Mouse (Mus musculus): ENCODE results near the gene Dusp1.

Dusp1 gene

DNA sequence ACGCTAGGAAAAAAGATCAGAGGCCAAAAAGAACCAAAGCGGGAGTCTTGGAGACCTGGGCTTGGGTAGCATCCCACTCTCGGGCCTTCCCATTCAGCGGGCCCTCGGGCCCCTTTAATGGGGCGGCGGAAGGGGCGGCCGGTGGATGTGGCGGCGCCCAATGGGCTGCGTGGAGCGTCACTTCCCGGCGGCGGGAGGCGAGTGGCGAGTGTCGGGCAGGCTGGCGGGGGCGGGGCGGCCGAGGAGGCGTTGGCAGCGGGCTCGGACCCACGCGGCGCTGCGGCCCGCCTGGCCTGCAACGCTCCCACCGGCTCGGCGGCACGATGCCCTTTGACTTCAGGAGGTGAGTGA, 663 bp downstream of the Dusp1 start, which contains the start of gene Ergic1:
Gene Ergic1 (plus strand): TSS at position 200 of the 351 bp plus-strand sequence.
- WGBS = under 1% methylated on average over 36 of the region's 36 CpGs

DNA sequence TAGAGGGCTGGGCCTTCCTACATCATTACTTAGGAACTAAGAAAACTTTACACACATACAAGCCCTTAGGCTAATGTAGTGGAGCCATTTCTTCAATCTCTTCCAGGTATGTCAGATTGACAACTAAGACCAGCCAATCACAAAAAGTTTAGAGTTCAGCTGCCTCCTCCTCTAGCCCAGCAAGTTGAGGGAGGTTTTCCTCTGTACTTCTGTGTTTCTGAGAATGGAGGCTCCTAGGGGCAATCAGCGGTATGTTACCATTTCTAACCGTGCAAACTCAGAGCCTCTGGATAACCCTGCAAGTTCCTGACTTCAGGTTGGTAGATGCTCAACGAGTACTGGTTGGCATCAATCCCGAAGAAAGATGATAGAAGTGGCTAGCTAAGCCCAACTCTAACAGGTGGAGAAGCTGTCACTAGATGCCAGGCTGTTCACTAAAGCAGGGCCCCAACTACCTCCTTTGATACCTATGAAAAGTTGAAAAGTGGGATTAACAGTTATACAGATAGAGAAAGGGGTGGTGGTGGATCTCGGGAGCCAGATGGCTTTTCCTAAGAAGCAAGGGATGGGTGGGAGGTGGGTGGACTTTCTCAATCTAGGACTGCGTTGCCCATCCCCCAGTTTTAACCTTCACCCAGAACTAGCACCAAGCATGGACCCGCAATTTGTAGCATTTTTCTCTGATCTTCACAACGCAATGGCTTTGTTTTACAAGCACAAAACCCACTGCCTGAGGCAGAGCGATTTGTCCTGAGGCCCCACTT, 1.2 kb downstream of the Dusp1 start:
- 22% methylated on average over 9 of the region's 9 CpGs for WGBS

DNA sequence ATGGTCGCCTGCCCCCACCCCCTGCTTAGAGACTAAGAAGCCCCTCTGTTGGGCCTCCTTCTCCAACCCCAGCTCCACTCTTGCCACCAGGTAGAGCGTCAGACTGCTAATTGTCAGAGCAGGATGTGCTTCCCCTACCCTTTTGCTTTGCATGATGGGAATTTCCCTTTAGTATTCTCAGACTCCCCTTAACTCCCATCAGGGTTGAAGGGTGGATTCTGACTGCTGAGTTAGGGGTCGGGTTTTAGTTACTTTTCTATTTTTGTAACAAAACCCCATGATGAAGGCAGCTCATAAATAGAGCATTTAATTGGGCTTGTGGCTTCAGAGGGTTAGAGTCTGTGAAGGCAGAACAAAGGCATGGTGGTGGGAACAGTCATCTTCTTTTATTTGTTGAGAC, 8.9 kb downstream of the Dusp1 start:
- WGBS = 77% methylated on average over 3 of the region's 3 CpGs

DNA sequence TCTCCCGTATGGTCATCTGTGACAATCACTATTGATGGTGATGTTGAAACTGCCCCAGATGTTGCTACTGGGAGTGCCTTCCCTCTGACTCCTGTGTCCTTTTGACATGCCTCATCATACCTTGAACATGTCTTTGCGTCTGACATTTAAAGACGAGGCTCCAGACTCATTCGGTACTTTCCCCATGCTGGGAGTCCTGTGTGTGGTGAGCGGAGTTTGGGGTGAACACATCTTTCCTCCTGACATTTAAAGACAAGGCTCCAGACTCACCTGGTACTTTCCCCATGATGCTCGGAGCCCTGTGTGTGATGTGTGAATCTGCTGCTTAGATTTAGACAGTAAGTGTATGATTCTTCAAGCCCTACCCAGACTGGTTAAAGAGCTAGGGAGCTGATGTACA, 10.8 kb downstream of the Dusp1 start:
- 93% methylated on average over 6 of the region's 6 CpGs for WGBS

DNA sequence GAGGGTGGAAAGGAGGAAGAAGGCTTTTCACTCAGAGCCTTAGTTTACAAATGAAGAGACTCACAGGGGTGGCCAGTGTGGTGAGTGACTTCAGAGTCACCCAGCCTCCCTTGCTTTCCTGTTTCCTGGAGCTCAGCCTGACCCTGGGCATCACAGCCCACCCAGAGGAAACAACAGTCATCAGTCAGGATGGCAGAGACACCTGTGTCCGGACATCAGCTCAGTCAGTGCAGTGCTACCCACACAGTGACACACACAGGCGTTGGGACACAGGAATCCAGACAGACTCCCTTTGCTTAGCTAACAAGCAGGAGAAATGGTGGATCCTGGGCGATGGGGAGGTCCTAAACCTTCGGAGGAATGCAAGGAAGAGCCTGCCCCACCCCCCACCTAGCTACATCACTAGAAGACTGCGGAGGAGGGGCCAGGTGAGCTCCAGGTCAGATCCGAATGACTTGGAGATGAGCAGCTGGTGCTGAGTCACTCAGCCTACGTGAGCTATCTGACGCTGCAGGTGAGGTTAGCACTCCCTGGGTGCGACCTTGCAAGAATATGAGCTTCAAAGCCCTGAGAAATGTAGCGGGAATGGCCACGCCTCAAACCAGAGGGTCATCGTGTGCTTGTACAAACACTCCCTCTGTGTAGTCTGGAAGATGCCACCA, 12.6 kb downstream of the Dusp1 start:
- WGBS = 32% methylated on average over 12 of the region's 12 CpGs

DNA sequence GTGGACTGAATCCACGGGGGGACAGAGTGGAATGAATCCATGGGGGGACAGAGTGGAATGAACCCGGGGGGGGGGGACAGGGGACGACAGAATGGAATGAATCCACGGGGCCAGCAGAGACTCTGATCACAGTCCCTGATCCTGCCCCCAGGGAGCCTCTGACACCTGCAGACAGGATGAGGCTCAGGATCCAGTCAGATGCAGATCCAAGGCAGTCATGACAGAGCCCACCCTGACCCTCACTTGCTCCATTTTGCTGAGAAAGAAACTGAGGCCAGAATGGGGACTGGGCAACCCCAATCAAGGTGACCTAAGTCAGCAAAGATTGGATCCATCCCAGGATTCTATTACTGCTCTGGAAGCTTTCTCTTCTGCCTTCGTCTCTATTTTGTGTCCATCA, 13.4 kb downstream of the Dusp1 start:
- WGBS = 5% methylated on average over 5 of the region's 5 CpGs

DNA sequence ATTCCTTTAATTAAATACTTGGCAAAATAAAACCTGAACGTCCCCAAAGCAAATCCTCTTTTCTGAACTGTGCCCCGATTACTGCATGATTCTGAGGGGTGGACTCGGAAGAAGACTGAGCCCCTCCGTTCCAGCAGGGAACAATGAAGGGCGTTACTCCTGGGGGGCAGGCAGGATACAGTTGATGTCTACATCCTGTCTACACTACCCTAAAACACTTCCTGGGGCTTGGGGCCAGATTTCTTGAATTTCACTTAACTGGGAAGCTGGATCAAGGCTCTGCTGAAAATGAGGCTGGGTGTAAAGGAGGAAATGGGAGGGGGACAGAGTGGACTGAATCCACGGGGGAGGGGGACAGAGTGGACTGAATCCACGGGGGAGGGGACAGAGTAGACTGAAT, 14.2 kb downstream of the Dusp1 start:
- WGBS = 40% methylated on average over 7 of the region's 7 CpGs

DNA sequence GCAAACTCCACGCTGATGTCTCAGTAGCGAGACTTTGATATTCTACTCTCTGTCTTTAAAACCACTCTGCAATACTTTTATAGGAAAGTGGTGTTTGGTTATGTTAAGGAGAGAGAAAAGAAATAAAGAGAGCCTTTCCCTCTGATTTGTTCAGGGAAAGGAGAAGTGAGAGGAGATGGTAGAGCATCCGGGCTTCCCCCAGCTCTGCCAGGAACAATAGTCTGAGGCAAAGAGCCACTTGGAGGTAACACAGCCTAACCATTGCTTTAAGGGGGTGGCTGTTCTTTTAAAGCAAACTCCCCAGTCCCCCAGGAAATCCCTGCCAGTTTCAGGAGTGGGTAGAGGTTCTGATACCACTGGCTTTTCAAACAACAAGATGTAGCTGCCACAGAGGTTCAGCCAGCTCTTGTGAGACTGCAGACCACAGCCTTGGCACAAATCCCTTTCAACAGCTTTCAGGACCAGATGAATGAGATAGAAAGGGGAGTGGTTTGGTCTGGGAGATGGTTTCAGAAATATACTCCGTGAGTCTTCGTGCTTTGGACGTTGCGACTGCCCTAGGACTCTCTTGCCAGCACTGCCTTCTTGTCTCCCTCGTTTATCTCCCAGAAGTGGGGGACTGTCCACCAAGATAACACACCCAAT, 17.5 kb downstream of the Dusp1 start:
- 55% methylated on average over 8 of the region's 8 CpGs for WGBS

DNA sequence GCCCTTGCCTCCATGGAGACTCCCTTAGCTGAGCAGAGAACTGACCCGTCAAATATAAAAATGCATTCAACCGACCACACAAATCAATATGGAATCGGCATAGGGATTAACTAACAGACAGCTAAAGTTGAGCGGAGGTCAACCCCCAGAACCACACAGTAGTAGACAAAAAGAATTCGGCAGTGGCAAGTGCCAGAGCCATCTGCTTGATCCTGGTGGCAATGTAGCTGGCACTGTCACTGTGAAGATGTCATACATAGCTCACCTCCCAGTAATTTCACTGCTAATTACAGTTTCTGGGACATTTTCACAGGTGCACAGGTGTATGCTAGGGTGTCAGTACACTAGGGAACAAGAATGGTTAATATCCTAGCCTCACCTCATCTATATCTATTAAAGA, 21.8 kb downstream of the Dusp1 start:
- WGBS = 83% methylated on average over 5 of the region's 5 CpGs

DNA sequence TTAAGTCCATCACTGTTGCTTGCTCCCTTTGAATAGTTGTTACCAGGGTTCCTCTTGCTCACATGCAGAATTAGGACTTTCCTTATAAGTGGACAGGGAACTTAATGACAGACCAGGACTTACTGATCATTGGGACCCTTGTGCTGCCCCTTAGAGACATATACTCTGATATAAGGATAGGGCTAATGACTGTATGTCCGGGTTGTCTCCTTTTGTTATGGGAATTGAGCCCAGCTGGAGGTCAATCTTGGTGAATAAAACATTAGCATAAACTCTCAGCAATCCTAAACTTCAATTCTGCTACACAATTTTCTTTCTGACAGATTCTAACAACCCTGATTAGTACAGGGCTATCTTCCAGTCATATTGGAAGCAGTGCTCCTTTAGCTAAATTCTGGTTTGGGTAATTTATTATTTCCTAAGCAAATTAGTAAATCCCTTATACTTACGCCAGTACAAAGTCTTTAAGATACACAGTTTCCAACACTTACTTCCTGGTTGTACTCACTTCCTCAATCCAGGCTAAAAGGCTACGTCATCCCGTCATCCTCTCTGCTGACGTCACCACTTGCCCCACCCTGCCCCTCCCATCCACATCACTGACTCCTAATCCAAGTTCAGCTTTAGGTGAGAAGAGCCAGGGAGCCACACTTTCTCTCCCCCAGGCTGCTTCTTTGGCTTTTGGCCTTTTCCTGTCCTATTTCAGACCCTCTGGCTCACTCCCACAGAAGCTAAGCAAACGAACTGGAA, 24.0 kb downstream of the Dusp1 start:
- 48% methylated on average over 6 of the region's 6 CpGs for WGBS

DNA sequence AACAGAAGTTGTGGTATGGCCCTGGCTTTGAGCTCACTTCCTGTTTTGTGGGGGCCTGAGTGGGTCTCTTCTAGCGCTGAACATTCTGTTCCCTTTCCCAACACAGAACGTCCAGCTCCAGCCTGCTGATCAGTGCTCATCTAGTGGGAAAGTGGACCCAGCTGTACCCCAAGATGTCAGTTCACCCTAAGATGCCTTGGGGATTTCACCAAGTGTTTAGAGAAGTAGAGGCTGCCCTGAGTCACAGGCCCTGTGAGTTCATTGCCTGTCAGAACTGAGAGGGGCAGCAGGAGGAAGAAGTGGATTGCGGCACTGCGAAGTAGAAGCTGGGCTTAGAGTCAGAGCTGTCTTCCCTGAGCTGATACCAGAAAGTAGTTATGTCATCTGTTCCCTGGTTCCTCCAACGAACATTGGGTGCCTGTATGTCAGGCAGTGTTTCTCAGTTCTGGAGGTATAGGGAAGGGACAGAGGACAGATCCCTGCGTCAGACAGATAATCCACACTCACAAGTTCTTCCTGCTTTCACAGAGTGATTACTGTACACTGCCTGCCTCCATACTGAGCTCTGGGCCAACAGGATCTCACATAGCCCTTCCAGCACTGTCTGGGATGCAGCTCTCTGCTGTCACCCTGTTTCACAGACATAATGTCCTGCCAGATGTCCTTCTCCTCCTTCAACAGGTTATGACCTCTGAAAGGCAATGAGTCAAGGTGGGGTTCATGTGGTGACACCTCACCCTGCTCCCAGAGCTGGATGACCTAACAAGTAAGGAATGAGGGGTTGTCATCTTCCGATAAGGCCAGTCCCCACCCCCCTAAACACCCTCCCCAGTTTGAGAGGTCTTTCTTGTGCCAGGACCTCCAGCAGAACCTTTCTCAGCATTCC, 26.4 kb downstream of the Dusp1 start:
- WGBS = 83% methylated on average over 7 of the region's 7 CpGs

DNA sequence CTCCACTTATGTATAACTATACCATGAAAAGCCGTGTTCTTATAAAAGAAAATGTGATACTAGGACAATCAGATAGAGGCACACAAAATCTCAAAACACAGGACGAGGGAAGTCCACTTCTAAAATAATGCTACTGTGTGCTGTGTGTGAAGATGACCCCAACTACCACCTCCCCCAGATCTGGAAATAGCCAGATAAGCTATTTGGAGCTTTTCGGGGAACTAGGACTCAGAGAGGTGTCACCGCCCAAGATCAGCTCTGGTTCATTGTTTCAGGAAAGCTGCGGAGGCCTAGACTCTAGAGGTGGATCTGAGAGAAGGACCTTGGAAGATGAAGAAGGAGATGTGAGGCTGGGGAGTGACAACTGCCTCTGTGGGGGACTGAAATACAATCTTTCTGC, 27.2 kb downstream of the Dusp1 start:
- 89% methylated on average over 5 of the region's 5 CpGs for WGBS

DNA sequence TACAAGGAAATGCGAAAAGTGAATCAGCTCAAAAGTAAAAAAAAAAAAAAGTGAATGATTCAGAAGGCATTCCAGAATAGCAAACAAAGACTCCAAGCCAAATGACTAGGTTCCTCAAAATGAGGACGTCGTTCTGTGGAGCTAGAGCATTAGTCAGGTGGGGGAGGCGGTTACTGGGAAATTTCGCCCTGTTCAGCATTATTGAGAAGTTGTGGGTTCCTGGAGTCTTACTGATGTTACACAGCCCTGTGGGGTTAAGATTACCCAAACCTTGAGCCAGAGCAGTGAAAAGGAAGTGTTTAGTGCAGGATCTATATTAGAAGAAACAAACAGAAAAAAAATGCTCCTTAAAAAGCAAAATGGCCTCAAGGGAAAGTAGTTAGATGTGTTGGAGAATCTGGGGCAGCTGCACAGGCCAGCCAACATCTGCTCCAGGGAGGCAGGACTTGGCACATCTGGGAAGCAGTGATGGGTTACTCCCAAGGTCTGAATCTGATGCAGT, 28.0 kb downstream of the Dusp1 start:
- WGBS = 51% methylated on average over 5 of the region's 5 CpGs

DNA sequence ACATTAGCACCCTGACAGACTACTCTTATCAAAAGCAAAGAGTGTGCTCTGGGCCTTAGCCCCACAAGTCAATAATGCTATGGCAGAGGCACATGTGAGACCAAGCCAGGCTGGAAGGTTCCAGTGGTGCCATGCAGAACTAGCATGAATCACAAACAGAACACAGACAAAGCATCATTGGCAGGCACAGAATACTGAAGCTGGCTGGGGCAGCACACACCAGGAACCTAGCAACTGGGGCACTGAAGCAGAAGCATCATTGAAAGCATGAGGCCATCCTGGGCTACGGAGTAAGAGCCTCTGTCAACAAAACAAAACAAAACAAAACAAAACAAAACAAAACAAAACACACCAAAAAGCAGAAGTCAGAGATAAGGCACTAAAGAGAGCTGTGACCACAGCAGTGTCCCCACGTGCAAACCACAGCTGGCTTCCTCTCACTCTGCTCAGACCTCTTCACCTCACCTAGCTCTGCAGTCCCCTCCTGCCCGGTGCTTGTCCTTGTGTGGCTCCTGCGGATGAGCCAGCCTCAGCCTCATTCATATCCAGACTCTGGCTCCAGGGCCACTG, 29.4 kb downstream of the Dusp1 start:
- WGBS = 71% methylated on average over 4 of the region's 4 CpGs

DNA sequence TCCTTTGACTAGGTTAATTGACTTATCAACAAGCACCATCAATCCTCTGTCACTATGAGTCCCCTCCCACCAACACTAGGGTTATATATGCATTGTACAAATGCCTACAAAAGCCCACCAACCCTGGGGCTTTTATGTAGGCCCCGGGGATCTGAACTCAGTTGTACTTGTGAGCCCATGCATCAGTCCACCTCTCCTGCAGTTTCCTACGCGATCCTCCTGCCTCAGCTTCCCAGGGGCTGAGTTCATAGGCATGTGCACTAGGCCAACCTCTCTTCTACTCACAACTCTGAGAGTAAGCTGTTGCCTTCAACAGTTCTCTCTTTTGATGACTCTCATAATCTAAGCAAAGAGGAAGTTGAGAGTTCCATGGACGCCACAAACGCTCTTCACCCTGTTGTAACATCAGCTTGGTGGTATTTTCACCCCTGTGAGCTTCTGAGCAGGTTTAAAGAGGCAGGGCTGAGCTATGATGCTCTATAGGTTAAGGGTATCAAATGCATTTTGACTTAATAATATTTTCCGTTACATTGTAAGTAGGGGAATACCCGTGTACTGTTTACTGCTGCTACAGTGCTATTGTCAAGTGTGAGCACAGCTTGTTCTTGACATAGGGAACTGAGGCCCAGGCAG, 30.4 kb downstream of the Dusp1 start:
- 92% methylated on average over 7 of the region's 7 CpGs for WGBS

DNA sequence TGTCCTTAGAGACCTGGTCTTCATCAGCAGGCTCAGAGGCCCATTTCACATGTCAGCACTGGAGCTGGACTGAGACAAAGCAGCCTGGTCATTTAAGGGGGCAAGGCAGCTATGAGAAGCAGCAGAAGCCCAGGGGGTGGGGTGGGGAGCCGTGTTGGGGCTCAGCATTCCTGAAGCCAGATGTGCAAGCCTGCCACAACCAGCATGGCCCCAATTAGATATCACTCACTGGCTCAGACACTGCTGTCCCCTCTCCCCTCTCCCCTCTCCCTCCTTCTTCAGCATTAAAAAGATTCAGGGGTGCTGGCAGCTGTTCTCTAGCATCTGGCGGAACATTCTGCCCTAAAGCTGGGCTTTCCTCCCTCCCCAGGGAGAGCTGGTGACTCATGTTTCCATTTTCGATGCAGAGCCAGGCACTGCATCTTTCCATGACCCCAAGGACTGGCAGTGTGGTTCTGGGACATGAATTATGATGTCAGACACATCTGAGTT, 31.3 kb downstream of the Dusp1 start:
- WGBS = 48% methylated on average over 3 of the region's 3 CpGs

DNA sequence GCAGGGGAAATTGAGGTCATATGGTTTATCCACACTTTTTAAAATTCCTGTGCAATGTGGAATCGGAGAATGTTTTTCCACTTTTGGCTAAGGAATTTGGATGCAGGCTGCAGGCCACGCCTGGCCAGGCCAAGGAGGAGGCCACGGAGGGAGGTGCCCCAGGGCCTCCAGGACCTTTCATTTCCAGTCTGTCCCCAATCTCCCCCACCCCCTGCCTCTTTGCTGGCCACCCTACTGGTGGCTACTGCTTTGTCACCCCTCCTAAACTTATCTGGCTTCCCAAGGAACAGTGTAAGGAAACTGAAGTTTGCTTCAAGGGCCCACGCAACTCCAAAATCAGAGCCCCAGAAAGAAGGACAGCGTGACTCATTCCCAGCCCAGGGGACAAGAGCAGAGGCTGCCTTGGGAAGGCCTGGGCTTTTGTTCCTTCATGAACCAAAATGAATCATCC, 32.1 kb downstream of the Dusp1 start:
- WGBS = 78% methylated on average over 5 of the region's 5 CpGs

DNA sequence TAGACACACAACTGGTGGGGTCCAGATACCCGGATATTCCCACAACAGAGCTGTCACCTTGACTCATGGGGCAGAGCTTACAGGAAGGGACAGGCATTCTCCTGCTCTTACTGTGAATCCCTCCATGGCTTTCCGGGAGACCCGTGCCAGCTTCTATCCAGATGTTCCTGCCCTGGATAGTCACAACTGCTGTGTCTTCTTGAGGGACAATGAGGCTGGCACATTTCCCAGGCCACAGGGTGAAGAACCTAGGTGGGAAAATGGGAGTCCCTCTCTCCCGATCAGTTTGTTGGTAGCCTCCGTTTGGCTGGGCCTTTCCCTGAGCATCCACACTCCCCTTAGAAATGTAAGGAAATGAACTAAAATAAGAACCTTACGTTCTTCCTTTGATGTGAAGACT, 33.2 kb downstream of the Dusp1 start:
- 58% methylated on average over 6 of the region's 6 CpGs for WGBS

DNA sequence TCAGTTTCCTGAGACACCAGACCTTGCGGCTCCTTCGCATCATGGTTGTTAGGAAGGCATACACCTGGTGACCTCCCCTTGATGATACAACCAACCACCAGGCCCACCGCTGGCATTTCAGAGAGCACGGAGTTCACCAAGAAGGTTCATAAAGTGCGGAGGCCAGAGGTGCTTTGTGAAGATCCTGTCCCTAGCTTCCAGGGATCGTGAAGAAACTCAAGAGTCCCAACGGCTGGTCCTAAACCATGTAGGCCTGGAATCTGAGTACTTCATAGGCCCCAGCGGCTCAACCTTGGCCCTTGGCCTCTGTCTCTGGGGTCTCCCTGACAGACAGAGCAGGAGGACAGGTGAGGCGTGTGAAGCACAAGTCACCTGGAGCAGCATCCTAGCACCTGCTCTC, 34.6 kb downstream of the Dusp1 start:
- 97% methylated on average over 9 of the region's 9 CpGs for WGBS

DNA sequence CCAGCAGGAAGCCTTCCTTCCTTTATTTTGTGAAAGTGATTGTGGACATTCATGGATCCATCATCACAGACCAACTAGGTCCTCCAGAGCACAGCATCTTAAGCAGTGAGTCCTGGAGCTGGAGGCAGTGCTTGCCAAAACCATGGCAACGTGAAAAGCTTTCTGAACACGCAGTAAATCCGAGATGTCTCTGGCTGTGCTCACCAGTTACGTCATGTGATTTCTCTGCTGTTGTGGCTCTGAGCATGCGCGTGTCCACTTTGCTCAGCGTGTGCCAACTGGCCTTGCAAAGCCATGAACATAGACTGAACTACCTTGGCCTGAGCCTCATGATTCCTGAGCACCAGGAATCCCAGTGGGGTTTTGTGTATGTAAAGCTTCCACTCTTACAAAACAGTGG, 36.6 kb downstream of the Dusp1 start:
- WGBS = 31% methylated on average over 7 of the region's 7 CpGs

Data from cerebral cortex, adult 2 months (tissue).